Mouse (Mus musculus) heart, embryonic 16.5 days (tissue): ENCODE data around the gene Maml2. TPM values are rescaled to one million over a fixed set of nuclear protein-coding genes. Genes with fewer than 3 reads are reported as not detected.

ENCODE experiments used
- ATAC-seq: fragments of 200-750 bp; cut with Nextera tagmentation; replicated peaks from 2 replicates; pipeline ENCODE4 v1.8.0; 2017; ENCODE audit warnings: moderate number of reproducible peaks; ENCODE audit not compliant: insufficient read depth, low FRiP score; ENCODE audit errors: extremely low read depth
- H3K27ac ChIP-seq: fragments of 300-500 bp; sonication (generic); 2 replicates; pipeline ENCODE4 v1.5.1; 2014; ENCODE audit warnings: mild to moderate bottlenecking, low read length, control low read depth, moderate library complexity
- H3K27me3 ChIP-seq: fragments of 300-500 bp; sonication (generic); 2 replicates; pipeline ENCODE4 v1.6.1; 2014; ENCODE audit warnings: low read length, mixed read lengths; ENCODE audit not compliant: control insufficient read depth, insufficient read depth
- H3K36me3 ChIP-seq: fragments of 300-500 bp; sonication (generic); 2 replicates; pipeline ENCODE4 v1.6.1; 2014; ENCODE audit not compliant: control insufficient read depth, insufficient read depth
- H3K4me1 ChIP-seq: fragments of 300-500 bp; sonication (generic); 2 replicates; pipeline ENCODE4 v1.6.1; 2014; ENCODE audit warnings: low read length, mixed read lengths; ENCODE audit not compliant: control insufficient read depth, insufficient read depth
- H3K4me2 ChIP-seq: fragments of 300-500 bp; sonication (generic); 2 replicates; pipeline ENCODE4 v1.6.1; 2014; ENCODE audit warnings: low read depth, mild to moderate bottlenecking, control low read depth, low read length
- H3K4me3 ChIP-seq: fragments of 300-500 bp; sonication (generic); 2 replicates; pipeline ENCODE4 v1.5.1; 2014; ENCODE audit warnings: mild to moderate bottlenecking, control low read depth, low read length
- H3K9ac ChIP-seq: fragments of 300-500 bp; sonication (generic); 2 replicates; pipeline ENCODE4 v1.6.1; 2014; ENCODE audit warnings: low read length, control low read depth
- H3K9me3 ChIP-seq: fragments of 300-500 bp; sonication (generic); replicated peaks from 2 replicates; pipeline ENCODE4 v1.6.1; 2016; ENCODE audit warnings: low read length; ENCODE audit not compliant: control insufficient read depth
- WGBS: fragments of 180-500 bp; shearing (Covaris S2); extraction: QIAGEN DNeasy Blood & Tissue Kit; methylation state at CpG from one replicate; pipeline ENCODE4 v1.1.7; 2014; 5-methylcytosine and 5-hydroxymethylcytosine counted together
- polyA plus RNA-seq: library from polyadenylated mRNA; unstranded; fragments of >200 nt; fragmentation: Nextera tagmentation; extraction: Ambion mirVana; gene quantifications from 2 replicates; pipeline ENCODE4 v1.2.1, GENCODE M21; 2015

Gene Maml2
- polyA plus RNA-seq, 1 experiment from 2014 or later = 9.0 TPM

DNA sequence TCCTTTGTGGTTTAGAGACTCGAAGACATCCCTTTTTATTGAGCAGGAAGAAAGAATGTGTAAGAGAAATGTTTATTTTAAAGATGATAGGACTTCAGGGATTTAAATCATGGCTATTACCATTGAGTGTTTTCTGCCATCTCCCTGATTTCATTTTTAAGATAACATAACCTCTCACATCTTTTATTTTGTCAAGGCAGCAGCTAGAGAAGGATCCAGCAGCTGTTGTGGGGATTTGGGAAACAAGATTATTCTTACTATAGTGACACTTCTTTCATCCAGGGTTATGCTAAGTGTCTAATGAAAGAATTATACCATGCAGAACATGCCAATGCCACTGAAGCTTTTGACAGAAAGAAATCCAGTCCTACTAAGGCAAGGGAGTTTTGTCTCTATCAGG lies 193.3 kb downstream of the Maml2 start:
- Histone ChIP-seq H3K4me2 (no peak overlapping the region), H3K4me3 (no peak overlapping the region), H3K9ac (no peak overlapping the region), H3K4me1 (peaks cover 10% of the 10 kb centered on the region), H3K27ac (no peak overlapping the region), H3K9me3 (no peaks in the 10 kb centered on the region), H3K36me3 (no peaks in the 10 kb centered on the region), H3K27me3 (no peaks in the 10 kb centered on the region)
- 53% methylated on average over 1 of the region's 1 CpGs for WGBS
- no peak for ATAC-seq

GRCm38 (mm10) chr9:13491854-13492620 lies 194.3 kb downstream of the Maml2 start:
- ATAC-seq = no peak
- no peak overlapping the region for H3K4me2 ChIP-seq
- H3K36me3 ChIP-seq = no peaks in the 10 kb centered on the region
- WGBS = 79% methylated on average over 9 of the region's 9 CpGs
- no peak overlapping the region for H3K4me3 ChIP-seq
- no peak overlapping the region for H3K27ac ChIP-seq
- no peaks in the 10 kb centered on the region for H3K9me3 ChIP-seq
- no peaks in the 10 kb centered on the region for H3K27me3 ChIP-seq
- peaks cover 13% of the 10 kb centered on the region for H3K4me1 ChIP-seq
- H3K9ac ChIP-seq = no peak overlapping the region

GRCm38 (mm10) chr9:13492807-13493206 lies 195.1 kb downstream of the Maml2 start:
- Histone ChIP-seq H3K27ac (no peak overlapping the region), H3K4me1 (peaks cover 20% of the 10 kb centered on the region), H3K4me2 (no peak overlapping the region), H3K27me3 (no peaks in the 10 kb centered on the region), H3K4me3 (no peak overlapping the region), H3K9me3 (no peaks in the 10 kb centered on the region), H3K9ac (no peak overlapping the region), H3K36me3 (no peaks in the 10 kb centered on the region)
- 69% methylated on average over 2 of the region's 2 CpGs for WGBS
- ATAC-seq = no peak

- 72% methylated on average over 2 of the region's 2 CpGs for WGBS
- H3K4me2 ChIP-seq = no peak overlapping the region
- no peak overlapping the region for H3K4me3 ChIP-seq
- no peak overlapping the region for H3K27ac ChIP-seq
- H3K9me3 ChIP-seq = no peaks in the 10 kb centered on the region
- no peak for ATAC-seq
- no peaks in the 10 kb centered on the region for H3K36me3 ChIP-seq
- H3K9ac ChIP-seq = no peak overlapping the region
- peaks cover 28% of the 10 kb centered on the region for H3K4me1 ChIP-seq
- no peaks in the 10 kb centered on the region for H3K27me3 ChIP-seq
Observed at GRCm38 (mm10) chr9:13493746-13494145, 196.0 kb downstream of the Maml2 start.

- Histone ChIP-seq H3K36me3 (no peaks in the 10 kb centered on the region), H3K4me2 (no peak overlapping the region), H3K27me3 (no peaks in the 10 kb centered on the region), H3K9me3 (no peaks in the 10 kb centered on the region), H3K4me1 (peaks cover 30% of the 10 kb centered on the region), H3K27ac (no peak overlapping the region), H3K4me3 (no peak overlapping the region), H3K9ac (no peak overlapping the region)
- no peak for ATAC-seq
Observed at GRCm38 (mm10) chr9:13495530-13495929, 197.8 kb downstream of the Maml2 start.

DNA sequence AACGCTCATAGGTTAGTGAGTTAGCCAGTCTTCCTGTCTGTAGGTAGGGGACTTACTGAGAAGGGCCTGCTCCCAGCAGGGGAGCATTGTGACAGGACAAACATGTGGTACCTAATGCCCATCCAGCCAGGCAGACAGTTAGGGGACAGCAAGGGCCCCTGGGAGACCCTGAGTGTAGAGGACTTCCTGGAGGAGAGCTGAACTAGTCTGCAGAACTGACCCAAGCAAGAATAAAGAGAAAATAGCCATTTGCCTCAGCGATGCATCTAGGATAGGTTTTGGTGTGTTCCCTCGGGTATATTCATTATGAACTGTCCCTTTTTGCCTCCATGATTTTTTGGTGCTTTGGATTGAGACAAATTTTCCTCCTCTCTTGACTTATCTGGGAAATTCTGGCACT lies 199.3 kb downstream of the Maml2 start:
- no peaks in the 10 kb centered on the region for H3K36me3 ChIP-seq
- no peak overlapping the region for H3K4me3 ChIP-seq
- no peak overlapping the region; the same call in 1 of the 2 replicates for H3K9ac ChIP-seq
- peak overlapping the region; percentile 63 for H3K27ac ChIP-seq
- 65% methylated on average over 3 of the region's 3 CpGs for WGBS
- no peak for ATAC-seq
- H3K4me2 ChIP-seq = no peak overlapping the region
- H3K4me1 ChIP-seq = peaks cover 26% of the 10 kb centered on the region
- no peaks in the 10 kb centered on the region for H3K27me3 ChIP-seq
- H3K9me3 ChIP-seq = no peaks in the 10 kb centered on the region

GRCm38 (mm10) chr9:13497690-13498333 lies 200.1 kb downstream of the Maml2 start:
- H3K36me3 ChIP-seq = no peaks in the 10 kb centered on the region
- H3K4me1 ChIP-seq = peaks cover 26% of the 10 kb centered on the region
- no peak overlapping the region for H3K4me3 ChIP-seq
- H3K9me3 ChIP-seq = no peaks in the 10 kb centered on the region
- H3K4me2 ChIP-seq = 0 out of 2 replicates have a peak overlapping the region, but pooled peaks have one; percentile 18
- no peaks in the 10 kb centered on the region for H3K27me3 ChIP-seq
- no peak overlapping the region for H3K9ac ChIP-seq
- 35% methylated on average over 7 of the region's 7 CpGs for WGBS
- peak; percentile 69 for ATAC-seq
- peak overlapping the region; percentile 84 for H3K27ac ChIP-seq

GRCm38 (mm10) chr9:13500045-13500444 lies 202.3 kb downstream of the Maml2 start:
- Histone ChIP-seq H3K27ac (no peak overlapping the region), H3K9me3 (no peaks in the 10 kb centered on the region), H3K4me3 (no peak overlapping the region), H3K4me1 (peaks cover 20% of the 10 kb centered on the region), H3K36me3 (no peaks in the 10 kb centered on the region), H3K9ac (no peak overlapping the region), H3K27me3 (no peaks in the 10 kb centered on the region), H3K4me2 (no peak overlapping the region)
- no peak for ATAC-seq
- WGBS = 75% methylated on average over 5 of the region's 5 CpGs

- Histone ChIP-seq H3K9me3 (no peaks in the 10 kb centered on the region), H3K4me2 (no peak overlapping the region), H3K27ac (no peak overlapping the region), H3K4me1 (no peaks in the 10 kb centered on the region; the same call in 1 of the 2 replicates), H3K36me3 (no peaks in the 10 kb centered on the region), H3K9ac (no peak overlapping the region), H3K4me3 (no peak overlapping the region), H3K27me3 (no peaks in the 10 kb centered on the region)
- WGBS = 75% methylated on average over 4 of the region's 4 CpGs
- no peak for ATAC-seq
Observed at GRCm38 (mm10) chr9:13505024-13505423, 207.3 kb downstream of the Maml2 start.
